Mouse (Mus musculus) gastrocnemius, postnatal 14 days (tissue): ENCODE results near the gene Ascc3. TPM values are rescaled to one million over a fixed set of nuclear protein-coding genes. Genes with fewer than 3 reads are reported as not detected.
A peak's percentile ranks its signal among the peaks of the same experiment; 100 is the strongest.

Source experiments
- DNase-seq: peaks from one replicate; pipeline ENCODE4 v3.0.0; 2021; ENCODE audit warnings: mixed read lengths
- intact Hi-C: fragments of 180-260 bp; cut with DNase I; formaldehyde crosslinking; loops from one replicate; pipeline ENCODE4 v1.15.1; 2025; ENCODE audit warnings: low total_unique reads
- long read RNA-seq, 2 experiments: library from polyadenylated mRNA; stranded (forward); transcript quantifications; one replicate each; pipeline ENCODE4 v2.0.0; 2021
- total RNA-seq, 2 experiments: library from RNA; stranded (reverse); gene quantifications; 2 replicates each; pipeline ENCODE4 v1.2.3; 2021

Gene Ascc3
- 10 to 100 TPM; 10.9 to 13.2 TPM for total RNA-seq
- long read RNA-seq, experiment 1, full-length matches to known transcripts, result 1 of 4 reads
- long read RNA-seq, experiment 1, partial matches to known transcripts, result 2 of 4 reads
- long read RNA-seq, experiment 1, other reads (novel, unspliced or antisense), result 1 of 4 reads
- long read RNA-seq, experiment 2, full-length matches to known transcripts, result 1 of 1 reads
- long read RNA-seq, experiment 2, partial matches to known transcripts, result 0 of 1 reads
- long read RNA-seq, experiment 2, other reads (novel, unspliced or antisense), result 0 of 1 reads

- intact Hi-C loops, result no loop called here
- DNase-seq, result peak; percentile 90
Measured at GRCm38 (mm10) chr10:50592355-50593293, at the start of gene Ascc3. TSS of gene Ascc3 (plus strand) at chr10:50592669.

- intact Hi-C loops, result no loop called here
- DNase-seq, result no peak
Measured at GRCm38 (mm10) chr10:50584721-50585120, 7.7 kb upstream of the Ascc3 start.

DNA sequence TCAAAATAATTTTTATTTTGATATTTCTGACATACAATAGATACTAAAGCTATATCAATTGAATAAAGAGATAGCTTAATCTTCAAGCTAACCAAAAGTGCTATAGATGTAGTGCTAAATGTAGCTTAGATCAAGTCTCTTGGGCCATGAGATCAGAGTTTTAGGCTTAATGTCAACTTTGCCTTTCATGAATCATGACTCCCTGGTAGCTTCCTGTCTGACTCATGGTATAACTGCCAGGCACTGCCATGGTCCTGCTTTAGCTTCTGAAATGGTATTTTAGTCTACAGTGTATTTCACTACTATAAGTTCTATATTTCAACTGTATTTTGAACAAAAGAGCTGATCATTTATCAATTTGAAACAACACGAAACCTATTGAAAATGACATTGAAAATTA is 5.9 kb upstream of the Ascc3 start:
- intact Hi-C loops, result no loop called here
- DNase-seq, result no peak

DNA sequence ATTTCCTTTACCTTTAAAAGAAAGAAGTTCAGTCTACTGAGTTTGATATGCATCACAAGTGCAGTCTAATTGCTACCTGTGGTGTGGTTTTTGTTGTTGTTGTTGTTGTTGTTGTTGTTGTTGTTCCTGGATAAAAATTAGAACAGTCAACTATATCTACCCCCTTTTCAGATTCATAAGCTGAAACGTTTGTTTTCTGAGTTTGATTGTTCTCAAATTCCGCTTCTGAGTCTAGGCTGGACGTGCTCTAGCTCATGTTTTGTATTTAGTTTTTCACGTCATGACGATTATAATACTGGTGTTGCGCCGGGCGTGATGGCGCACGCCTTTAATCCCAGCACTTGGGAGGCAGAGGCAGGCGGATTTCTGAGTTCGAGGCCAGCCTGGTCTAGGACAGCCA is 902 bp downstream of the Ascc3 start:
- intact Hi-C loops, result no loop called here
- no peak for DNase-seq

DNA sequence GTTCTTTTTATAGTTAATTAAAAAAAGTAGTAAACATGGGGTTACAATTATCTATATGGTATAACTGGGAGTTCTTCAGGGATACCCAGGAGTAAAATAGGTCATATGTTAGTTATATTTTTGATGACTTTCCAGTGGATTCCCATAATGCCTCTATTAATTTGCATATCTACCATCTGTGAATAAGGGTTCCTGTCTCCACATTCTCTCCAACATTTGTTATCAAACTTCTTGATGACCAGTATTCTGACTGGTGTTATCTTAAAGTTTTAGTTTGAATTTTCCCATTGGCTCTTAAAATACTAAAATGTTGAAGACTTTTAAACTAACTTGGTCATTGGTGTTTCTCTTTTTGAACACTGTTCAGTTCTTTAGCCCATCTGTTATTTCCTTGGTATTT is 2.9 kb downstream of the Ascc3 start:
- DNase-seq, result no peak
- intact Hi-C loops, result no loop called here

DNA sequence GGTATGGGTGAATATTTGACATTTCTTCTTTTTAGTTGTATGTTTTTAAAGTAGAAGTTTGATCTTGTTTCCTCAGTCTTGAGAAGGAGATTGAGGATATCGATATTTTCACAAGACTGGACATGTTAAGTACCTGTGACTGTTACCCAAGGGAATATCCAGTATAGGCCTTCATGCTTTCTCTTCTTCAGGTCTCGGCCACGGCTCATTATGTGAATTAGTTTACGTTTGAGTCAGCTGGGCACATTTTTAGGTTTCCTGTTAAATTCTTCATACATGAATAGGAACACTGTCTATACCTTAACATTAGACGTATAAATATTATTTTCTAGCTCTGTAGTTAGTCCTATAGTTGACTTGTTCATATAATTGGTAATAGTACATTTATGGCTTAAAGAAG is 12.4 kb downstream of the Ascc3 start:
- no peak for DNase-seq
- intact Hi-C loops, result no loop called here

DNA sequence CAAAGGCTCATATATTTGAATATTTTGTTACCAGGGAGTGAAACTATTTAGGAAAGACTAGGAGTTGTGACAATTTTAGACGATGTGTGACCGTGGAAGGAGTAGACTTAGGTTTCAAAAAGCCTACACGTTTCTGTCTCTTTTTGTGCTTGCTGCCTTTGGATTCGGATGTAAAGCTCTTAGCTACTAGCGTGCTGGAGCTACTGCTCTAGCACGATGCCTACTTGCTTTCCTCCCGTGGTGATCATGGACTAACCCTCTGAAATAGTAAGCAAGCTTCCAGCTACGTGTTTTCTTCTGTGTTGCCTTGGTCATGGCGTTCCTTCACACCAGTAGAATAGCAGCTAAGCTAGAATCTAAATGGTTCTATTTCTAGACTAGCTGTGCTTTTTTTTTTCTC is 21.4 kb downstream of the Ascc3 start:
- intact Hi-C loops, result no loop called here

DNA sequence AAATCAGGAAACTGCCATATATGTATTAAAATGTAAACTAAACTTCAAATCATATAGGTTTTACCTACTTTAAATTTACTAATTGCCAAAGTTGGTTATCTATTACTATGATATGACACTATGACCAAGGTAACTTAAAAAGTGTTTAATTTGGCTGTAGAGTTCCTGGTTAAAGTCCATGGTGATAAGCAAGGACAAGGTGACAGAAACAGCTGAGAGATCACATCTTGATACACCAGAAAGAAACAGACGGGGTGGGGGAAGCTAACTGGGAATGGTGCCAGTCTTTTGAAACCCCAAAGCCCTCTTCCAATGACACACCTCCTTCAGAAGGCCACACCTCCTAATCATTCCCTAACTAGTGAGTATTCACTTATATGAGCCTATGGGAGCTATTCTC is 33.4 kb downstream of the Ascc3 start:
- DNase-seq, result no peak
- intact Hi-C loops, result no loop called here

More for the DNA sequence above, 21.4 kb downstream of the Ascc3 start:
- DNase-seq, result no peak

- no peak for DNase-seq
- intact Hi-C loops, result no loop called here
Measured at GRCm38 (mm10) chr10:50639607-50640006, 47.1 kb downstream of the Ascc3 start.

DNA sequence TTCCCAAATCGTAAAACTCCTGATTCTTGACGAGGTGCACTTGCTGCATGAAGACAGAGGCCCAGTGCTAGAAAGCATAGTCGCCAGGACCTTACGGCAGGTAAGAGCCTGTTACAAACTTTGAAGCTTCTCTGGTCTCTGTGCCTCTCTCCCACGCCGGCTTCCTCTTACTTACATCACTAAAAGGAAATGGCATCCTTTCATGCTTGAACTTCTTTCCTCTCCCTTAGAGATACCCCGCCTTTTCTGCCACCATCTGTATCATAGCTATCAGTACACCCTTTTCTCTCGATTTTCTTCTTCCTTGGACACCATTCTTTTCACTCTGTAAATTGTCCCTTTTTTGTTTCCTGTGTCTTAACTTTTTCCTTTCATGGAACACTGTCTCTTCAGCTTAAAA is 58.1 kb downstream of the Ascc3 start:
- intact Hi-C loops, result no loop called here
- no peak for DNase-seq

GRCm38 (mm10) chr10:50653551-50653950 is 61.1 kb downstream of the Ascc3 start:
- DNase-seq, result no peak
- intact Hi-C loops, result no loop called here

GRCm38 (mm10) chr10:50657352-50657751 is 64.9 kb downstream of the Ascc3 start:
- intact Hi-C loops, result no loop called here
- DNase-seq, result no peak

- intact Hi-C loops, result no loop called here
- no peak for DNase-seq
Measured at GRCm38 (mm10) chr10:50671517-50671916, 79.0 kb downstream of the Ascc3 start.

- intact Hi-C loops, result no loop called here
- no peak for DNase-seq
Measured at GRCm38 (mm10) chr10:50690324-50690723, 97.9 kb downstream of the Ascc3 start.

- DNase-seq, result no peak
Measured at GRCm38 (mm10) chr10:50698836-50699433, 106.5 kb downstream of the Ascc3 start.

DNA sequence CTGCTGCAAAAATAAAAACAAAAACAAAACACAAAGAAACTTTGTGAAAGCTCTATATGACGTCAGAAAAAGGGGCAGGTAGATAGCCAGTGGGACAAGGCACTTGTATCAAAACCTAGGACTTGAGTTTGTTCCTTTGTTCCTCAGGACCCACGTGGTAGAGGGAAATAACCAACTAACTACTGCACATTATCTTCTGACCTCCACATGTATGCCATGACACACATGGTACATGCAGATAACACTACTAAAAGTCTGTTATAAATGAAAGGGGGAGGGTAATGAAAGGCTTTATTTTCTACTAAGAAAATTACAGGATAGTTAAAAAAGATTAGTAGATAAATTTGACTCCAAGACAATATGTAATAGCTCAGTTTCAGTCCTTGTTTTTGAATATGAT is 109.3 kb downstream of the Ascc3 start:
- no peak for DNase-seq
- intact Hi-C loops, result loop anchor here (5.0 kb wide), 1 partner anchor 701 kb away; no protein-coding TSS in a partner anchor

More at GRCm38 (mm10) chr10:50698836-50699433, 106.5 kb downstream of the Ascc3 start:
- intact Hi-C loops, result no loop called here

GRCm38 (mm10) chr10:50702361-50702760 is 109.9 kb downstream of the Ascc3 start:
- intact Hi-C loops, result loop anchor here (5.0 kb wide), 1 partner anchor 700 kb away; no protein-coding TSS in a partner anchor
- DNase-seq, result no peak

- DNase-seq, result no peak
- intact Hi-C loops, result loop anchor here (5.0 kb wide), 1 partner anchor 698 kb away; no protein-coding TSS in a partner anchor
Measured at GRCm38 (mm10) chr10:50704202-50704601, 111.7 kb downstream of the Ascc3 start.

GRCm38 (mm10) chr10:50704898-50705297 is 112.4 kb downstream of the Ascc3 start:
- DNase-seq, result no peak
- intact Hi-C loops, result loop anchor here (5.0 kb wide), 1 partner anchor 697 kb away; no protein-coding TSS in a partner anchor

DNA sequence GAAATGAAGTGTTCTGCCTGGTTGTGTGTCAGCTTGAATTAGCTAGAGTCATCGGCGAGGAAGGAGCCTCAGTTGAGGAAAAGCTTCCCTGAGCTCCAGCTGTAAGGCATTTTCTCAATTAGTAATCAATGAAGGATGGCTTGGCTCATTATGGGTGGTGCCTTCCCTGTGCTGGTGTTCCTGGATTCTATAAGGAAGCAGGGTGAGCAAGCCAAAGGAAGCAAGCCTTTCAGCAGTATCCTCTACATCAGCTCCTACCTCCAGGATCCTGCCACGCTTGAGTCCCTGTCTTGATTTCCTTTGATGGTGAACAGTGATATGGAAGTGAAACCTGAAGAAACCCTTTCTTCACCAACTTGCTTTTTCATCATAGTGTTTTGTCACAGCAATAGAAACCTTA is 118.8 kb downstream of the Ascc3 start:
- intact Hi-C loops, result no loop called here

More for the DNA sequence above, 118.8 kb downstream of the Ascc3 start:
- DNase-seq, result no peak
